Mouse (Mus musculus): Measurements from ENCODE around the gene Gstt2. TPM values are rescaled to one million over a fixed set of nuclear protein-coding genes. Genes with fewer than 3 reads are reported as not detected.

Gene Gstt2
- polyA plus RNA-seq, 1 experiment: 89.9 TPM

DNA sequence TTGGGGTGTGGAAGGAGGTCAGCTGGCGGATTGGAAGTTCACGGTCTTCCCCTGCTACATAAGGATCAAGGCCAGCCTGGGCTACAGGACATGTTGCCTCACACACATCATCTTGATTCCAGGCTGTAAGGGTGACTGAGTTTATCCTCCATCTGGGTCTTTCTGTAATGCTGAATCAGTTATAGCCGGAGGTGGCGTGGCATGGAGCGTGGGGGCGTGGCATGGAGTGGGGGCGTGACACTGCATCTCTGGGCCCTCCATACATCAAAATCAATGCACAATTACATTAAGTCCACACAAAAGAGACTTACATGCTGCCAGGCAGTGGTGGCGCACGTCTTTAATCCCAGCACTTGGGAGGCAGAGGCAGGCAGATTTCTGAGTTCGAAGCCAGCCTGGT, 43.1 kb upstream of the Gstt2 start:
- WGBS: 93% methylated on average over 10 of the region's 10 CpGs
- H3K27ac ChIP-seq (ENCODE audit: insufficient read depth, low read depth, low read length): no peak overlapping the region
- peaks cover 7% of the 10 kb centered on the region for H3K4me1 ChIP-seq (ENCODE audit: control insufficient read depth, insufficient read depth, insufficient read length, low read length)
- TF ChIP-seq CTCF (IDR thresholded peaks at IDR 0.05; ENCODE audit: extremely low read depth, insufficient read length, insufficient replicate concordance, low read depth, low read length) (no peak), POLR2A (IDR thresholded peaks at IDR 0.05; ENCODE audit: low read depth, low read length) (no peak)
- no peaks in the 10 kb centered on the region for H3K27me3 ChIP-seq (ENCODE audit: control insufficient read depth, insufficient read depth, low read length)
- H3K36me3 ChIP-seq (ENCODE audit: control insufficient read depth, insufficient read depth, low read length): no peaks in the 10 kb centered on the region
- H3K4me3 ChIP-seq (ENCODE audit: low read depth, low read length): no peak overlapping the region

- no peak overlapping the region for H3K27ac ChIP-seq (ENCODE audit: insufficient read depth, low read depth, low read length)
- TF ChIP-seq CTCF (IDR thresholded peaks at IDR 0.05; ENCODE audit: extremely low read depth, insufficient read length, insufficient replicate concordance, low read depth, low read length): no peak
- H3K27me3 ChIP-seq (ENCODE audit: control insufficient read depth, insufficient read depth, low read length): no peaks in the 10 kb centered on the region
- 61% methylated on average over 3 of the region's 3 CpGs for WGBS
- H3K4me1 ChIP-seq (ENCODE audit: control insufficient read depth, insufficient read depth, insufficient read length, low read length): peaks cover 7% of the 10 kb centered on the region
- no peaks in the 10 kb centered on the region for H3K36me3 ChIP-seq (ENCODE audit: control insufficient read depth, insufficient read depth, low read length)
- H3K4me3 ChIP-seq (ENCODE audit: low read depth, low read length): no peak overlapping the region
Measured at GRCm38 (mm10) chr10:75878836-75879235, 41.6 kb upstream of the Gstt2 start.

DNA sequence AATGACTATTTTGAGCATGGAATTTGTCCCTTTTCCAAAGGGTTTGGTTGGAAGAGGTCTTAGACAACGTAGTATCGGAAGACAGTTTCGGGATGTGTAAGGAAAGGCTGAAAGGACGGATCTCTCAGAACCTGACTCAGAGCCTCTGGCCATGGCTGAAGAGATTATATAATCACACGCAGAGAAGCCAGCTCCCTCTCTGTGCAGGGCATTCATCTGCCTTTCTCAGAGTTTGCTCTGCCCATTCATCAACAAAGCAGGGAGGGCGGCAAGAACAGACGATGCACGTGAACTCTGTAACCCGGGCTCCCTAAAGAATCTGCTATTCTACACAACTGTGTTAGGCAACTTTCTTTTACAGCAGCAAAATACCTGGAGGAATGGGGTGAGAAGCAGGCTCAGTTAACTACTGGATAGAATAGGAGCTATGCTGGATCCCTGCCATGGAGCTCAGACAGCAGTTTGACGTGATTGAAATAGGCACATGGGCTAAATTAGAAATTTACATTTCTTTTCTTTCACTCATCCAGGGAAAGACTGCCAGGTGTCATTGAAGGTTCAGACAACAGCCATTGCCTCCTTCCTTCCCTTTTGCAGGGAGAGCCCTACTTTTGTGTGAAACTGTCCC, 36.4 kb upstream of the Gstt2 start:
- TF ChIP-seq POLR2A (IDR thresholded peaks at IDR 0.05; ENCODE audit: low read depth, low read length) (no peak), CTCF (IDR thresholded peaks at IDR 0.05; ENCODE audit: extremely low read depth, insufficient read length, insufficient replicate concordance, low read depth, low read length) (no peak)
- WGBS: 40% methylated on average over 10 of the region's 10 CpGs
- Histone ChIP-seq H3K27me3 (ENCODE audit: control insufficient read depth, insufficient read depth, low read length) (no peaks in the 10 kb centered on the region), H3K4me1 (ENCODE audit: control insufficient read depth, insufficient read depth, insufficient read length, low read length) (peaks cover 2% of the 10 kb centered on the region; the same call in 1 of the 2 replicates), H3K27ac (ENCODE audit: insufficient read depth, low read depth, low read length) (no peak overlapping the region), H3K36me3 (ENCODE audit: control insufficient read depth, insufficient read depth, low read length) (no peaks in the 10 kb centered on the region), H3K4me3 (ENCODE audit: low read depth, low read length) (no peak overlapping the region)

DNA sequence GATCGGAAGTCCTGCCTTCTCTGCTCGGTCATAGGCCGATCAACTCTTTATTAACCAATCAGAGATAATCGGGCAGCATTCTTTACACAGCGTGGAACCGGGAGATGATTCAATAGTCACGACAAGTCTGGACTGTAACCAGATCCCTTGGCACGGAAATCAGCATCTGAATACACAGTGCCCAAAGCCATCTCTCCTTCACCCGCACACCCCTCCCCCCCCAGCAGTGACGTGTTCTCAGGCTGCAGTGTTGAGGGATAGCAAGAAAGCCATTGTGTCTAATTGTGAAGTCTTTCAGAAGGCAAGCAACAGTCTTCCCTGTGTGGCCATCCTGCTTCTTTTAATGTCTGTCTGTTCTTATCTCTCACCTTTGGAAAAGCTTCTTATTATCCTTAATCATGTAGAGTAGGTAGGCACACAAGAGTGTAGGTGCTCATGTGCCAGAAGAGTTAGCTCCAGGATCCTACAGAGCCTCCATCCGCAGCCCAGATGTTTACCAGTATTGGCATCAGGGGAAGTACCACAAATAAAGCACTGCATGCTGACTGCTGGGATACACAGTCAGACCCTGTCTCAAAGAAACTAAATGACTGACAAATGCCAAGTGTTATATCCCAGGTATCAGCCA, 35.8 kb upstream of the Gstt2 start:
- H3K4me1 ChIP-seq (ENCODE audit: control insufficient read depth, insufficient read depth, insufficient read length, low read length): peaks cover 2% of the 10 kb centered on the region; the same call in 1 of the 2 replicates
- H3K27me3 ChIP-seq (ENCODE audit: control insufficient read depth, insufficient read depth, low read length): no peaks in the 10 kb centered on the region
- peak overlapping the region; percentile 63 for H3K4me3 ChIP-seq (ENCODE audit: low read depth, low read length)
- TF ChIP-seq POLR2A (IDR thresholded peaks at IDR 0.05; ENCODE audit: low read depth, low read length) (no peak), CTCF (IDR thresholded peaks at IDR 0.05; ENCODE audit: extremely low read depth, insufficient read length, insufficient replicate concordance, low read depth, low read length) (no peak)
- H3K36me3 ChIP-seq (ENCODE audit: control insufficient read depth, insufficient read depth, low read length): no peaks in the 10 kb centered on the region
- WGBS: 5% methylated on average over 11 of the region's 11 CpGs
- no peak overlapping the region for H3K27ac ChIP-seq (ENCODE audit: insufficient read depth, low read depth, low read length)

DNA sequence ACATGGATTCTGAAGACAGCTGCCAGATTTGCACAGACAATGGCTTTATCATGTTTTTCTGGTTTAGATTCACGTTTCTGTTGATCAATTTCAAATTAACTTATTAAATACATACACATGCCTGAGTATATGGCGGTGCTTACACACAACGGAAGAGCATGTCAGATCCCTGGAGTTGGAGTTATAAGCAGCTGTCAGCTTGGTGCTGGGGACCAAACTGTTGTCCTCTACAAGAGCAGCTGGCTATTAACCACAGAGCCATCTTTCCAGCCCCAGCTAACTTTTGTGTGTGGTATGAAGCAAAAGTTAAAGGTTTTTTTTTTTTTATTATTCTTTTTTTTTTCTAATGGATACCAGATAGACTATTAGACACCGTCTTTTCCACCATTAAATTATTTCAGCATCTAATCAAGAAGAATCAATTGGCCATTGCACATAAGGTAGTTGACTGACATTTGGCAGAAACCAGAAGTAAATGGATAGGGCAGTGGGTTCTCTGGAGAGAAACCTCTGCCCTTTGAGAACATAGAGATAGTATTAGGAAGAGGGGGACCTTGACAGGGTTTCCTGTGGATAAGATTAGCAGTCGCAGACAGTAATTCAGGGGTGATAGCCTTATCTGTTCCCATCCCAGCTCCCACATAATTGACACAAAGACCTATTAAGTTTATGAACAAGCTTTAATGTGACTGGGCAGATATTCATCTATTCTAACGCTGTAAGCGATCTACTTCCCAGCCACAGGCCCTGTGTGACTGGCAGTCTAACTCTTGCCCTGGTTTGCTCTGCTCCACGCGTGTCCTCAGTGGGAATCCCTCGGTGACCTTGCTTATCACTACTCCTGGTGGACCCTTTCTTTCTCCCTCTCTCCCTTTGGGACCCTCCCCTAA, 35.0 kb upstream of the Gstt2 start:
- TF ChIP-seq POLR2A (IDR thresholded peaks at IDR 0.05; ENCODE audit: low read depth, low read length): no peak
- TF ChIP-seq CTCF (IDR thresholded peaks at IDR 0.05; ENCODE audit: extremely low read depth, insufficient read length, insufficient replicate concordance, low read depth, low read length): no peak
- no peaks in the 10 kb centered on the region for H3K27me3 ChIP-seq (ENCODE audit: control insufficient read depth, insufficient read depth, low read length)
- no peak overlapping the region for H3K27ac ChIP-seq (ENCODE audit: insufficient read depth, low read depth, low read length)
- H3K36me3 ChIP-seq (ENCODE audit: control insufficient read depth, insufficient read depth, low read length): no peaks in the 10 kb centered on the region
- H3K4me3 ChIP-seq (ENCODE audit: low read depth, low read length): peak overlapping the region; percentile 63
- WGBS: 34% methylated on average over 10 of the region's 10 CpGs
- H3K4me1 ChIP-seq (ENCODE audit: control insufficient read depth, insufficient read depth, insufficient read length, low read length): peaks cover 2% of the 10 kb centered on the region; the same call in 1 of the 2 replicates

DNA sequence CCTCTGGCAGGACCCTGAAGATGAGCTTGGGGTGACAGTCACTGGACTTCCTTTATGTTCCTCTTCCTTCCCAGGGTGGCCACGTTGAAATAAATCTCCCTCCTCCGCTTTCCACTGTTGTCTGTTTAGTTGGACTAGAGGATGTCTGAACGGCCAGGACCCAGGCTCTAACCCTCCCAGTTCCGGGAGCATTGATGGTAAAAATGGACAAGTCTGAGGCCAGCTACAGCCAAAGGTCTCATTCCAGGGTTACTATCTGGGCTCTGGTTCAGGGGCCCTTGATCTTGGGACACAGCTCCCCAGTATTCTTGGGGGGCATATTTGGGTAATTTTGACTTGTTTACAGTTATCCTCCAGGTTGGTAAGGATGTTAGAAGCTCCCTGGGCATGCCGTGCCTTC, 24.4 kb upstream of the Gstt2 start:
- no peak overlapping the region for H3K27ac ChIP-seq (ENCODE audit: insufficient read depth, low read depth, low read length)
- H3K36me3 ChIP-seq (ENCODE audit: control insufficient read depth, insufficient read depth, low read length): no peaks in the 10 kb centered on the region
- H3K4me1 ChIP-seq (ENCODE audit: control insufficient read depth, insufficient read depth, insufficient read length, low read length): peaks cover 4% of the 10 kb centered on the region; the same call in 1 of the 2 replicates
- H3K27me3 ChIP-seq (ENCODE audit: control insufficient read depth, insufficient read depth, low read length): no peaks in the 10 kb centered on the region
- H3K4me3 ChIP-seq (ENCODE audit: low read depth, low read length): no peak overlapping the region
- WGBS: 86% methylated on average over 5 of the region's 5 CpGs
- TF ChIP-seq POLR2A (IDR thresholded peaks at IDR 0.05; ENCODE audit: low read depth, low read length): no peak

GRCm38 (mm10) chr10:75860746-75861145, 23.5 kb upstream of the Gstt2 start:
- H3K27ac ChIP-seq (ENCODE audit: insufficient read depth, low read depth, low read length): no peak overlapping the region
- WGBS: 23% methylated on average over 7 of the region's 7 CpGs
- H3K4me1 ChIP-seq (ENCODE audit: control insufficient read depth, insufficient read depth, insufficient read length, low read length): peaks cover 4% of the 10 kb centered on the region; the same call in 1 of the 2 replicates
- no peaks in the 10 kb centered on the region for H3K27me3 ChIP-seq (ENCODE audit: control insufficient read depth, insufficient read depth, low read length)
- no peak for TF ChIP-seq POLR2A (IDR thresholded peaks at IDR 0.05; ENCODE audit: low read depth, low read length)
- TF ChIP-seq CTCF (IDR thresholded peaks at IDR 0.05; ENCODE audit: extremely low read depth, insufficient read length, insufficient replicate concordance, low read depth, low read length): no peak
- no peak overlapping the region for H3K4me3 ChIP-seq (ENCODE audit: low read depth, low read length)
- no peaks in the 10 kb centered on the region for H3K36me3 ChIP-seq (ENCODE audit: control insufficient read depth, insufficient read depth, low read length)

Data from small intestine, adult 2 months (tissue).